Mouse (Mus musculus): ENCODE results near the gene Kif24. TPM values are rescaled to one million over a fixed set of nuclear protein-coding genes. Genes with fewer than 3 reads are reported as not detected.

Kif24 gene
- total RNA-seq, 1 experiment, result 9.7 TPM

DNA sequence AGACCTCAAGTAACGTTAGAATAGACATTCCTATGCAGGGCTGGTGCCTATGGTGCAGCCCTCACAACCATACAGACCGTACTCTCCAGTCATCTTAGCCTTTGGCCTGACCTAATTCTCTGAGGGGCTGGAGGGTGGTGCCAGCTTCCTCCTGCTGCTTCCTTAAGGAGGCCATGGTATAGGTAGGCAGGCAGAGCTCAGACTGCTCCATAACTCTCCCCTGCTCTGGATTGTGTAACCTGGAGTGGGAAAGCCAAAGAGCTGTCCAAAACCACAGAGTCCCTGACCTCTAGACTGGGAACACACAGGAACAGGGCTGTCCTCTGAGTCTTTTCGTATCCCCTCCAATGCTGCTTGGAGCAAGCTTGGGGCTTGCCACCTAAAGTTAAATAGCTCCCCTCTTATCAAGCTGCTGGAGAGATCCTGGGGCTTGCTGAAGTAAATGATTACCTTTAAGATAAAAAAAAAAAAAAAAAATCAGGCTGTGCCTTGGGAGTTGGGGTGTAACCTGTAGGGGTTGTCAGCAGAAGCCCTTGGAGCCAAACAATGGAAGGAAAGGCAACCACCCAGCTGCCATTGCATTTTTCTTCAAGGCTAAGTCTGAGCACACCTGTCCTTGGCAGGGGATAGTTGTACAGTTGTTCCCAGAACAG is 28.9 kb upstream of the Kif24 start:
- peaks cover 0 to 7% of the 10 kb centered on the region in 2 experiments; a peak in 1 of 4 replicates for H3K4me1 ChIP-seq (ENCODE audit: control insufficient read depth in 2 of 2, insufficient read depth in 2 of 2, low read length in 2 of 2, poor library complexity in 1 of 2)
- H3K9ac ChIP-seq (ENCODE audit: insufficient read depth, low read depth, low read length, poor library complexity, severe bottlenecking), result no peak overlapping the region
- H3K9me3 ChIP-seq (ENCODE audit: control insufficient read depth, insufficient read depth, low read depth, low read length), result no peaks in the 10 kb centered on the region
- TF ChIP-seq CHD2 (IDR thresholded peaks at IDR 0.05; ENCODE audit: low read depth, low read length), result no peak
- 0 out of 2 replicates have a peak, but pooled peaks have one; percentile 10 for TF ChIP-seq ZNF384 (IDR thresholded peaks at IDR 0.05; ENCODE audit: low read depth, low read length)
- no peak overlapping the region for H3K4me3 ChIP-seq (ENCODE audit: insufficient read depth in 1 of 2, low read depth in 1 of 2, low read length in 2 of 2, poor library complexity in 1 of 2, severe bottlenecking in 1 of 2)
- H3K36me3 ChIP-seq (ENCODE audit: control insufficient read depth, insufficient read depth, low read length, poor library complexity, severe bottlenecking), result no peaks in the 10 kb centered on the region
- in situ Hi-C loops (cut with MboI; ENCODE audit: low sequenced_read_pairs in 2 of 2, unreplicated experiment in 2 of 2), result no loop called here
- no peak overlapping the region for H3K27ac ChIP-seq (ENCODE audit: insufficient read depth, low read depth, low read length, poor library complexity, severe bottlenecking)
- DNase-seq (ENCODE audit: low read depth, low spot score), result no peak

DNA sequence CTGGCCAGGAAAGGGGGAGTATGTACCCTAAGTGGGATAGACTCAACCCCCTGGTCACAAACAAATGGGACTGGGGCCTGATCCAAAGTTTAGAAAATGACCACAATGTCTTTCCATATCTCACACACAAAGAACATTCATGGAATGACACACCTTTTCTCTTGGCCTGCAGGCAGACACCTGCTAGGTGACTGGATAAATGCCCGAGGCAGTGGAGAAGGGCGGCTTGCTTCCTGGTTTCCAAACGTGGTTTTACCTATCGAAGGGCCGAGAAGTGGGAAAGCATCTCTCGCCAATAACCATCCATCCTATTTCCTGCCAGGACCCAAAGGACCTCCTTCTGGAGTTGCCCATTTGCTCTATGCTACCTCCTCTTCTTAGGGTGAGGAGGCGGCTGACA is 28.3 kb upstream of the Kif24 start:
- Histone ChIP-seq H3K36me3 (ENCODE audit: control insufficient read depth, insufficient read depth, low read length, poor library complexity, severe bottlenecking) (no peaks in the 10 kb centered on the region), H3K4me1 (ENCODE audit: control insufficient read depth in 2 of 2, insufficient read depth in 2 of 2, low read length in 2 of 2, poor library complexity in 1 of 2) (peaks cover 0 to 5% of the 10 kb centered on the region in 2 experiments; a peak in 1 of 4 replicates), H3K4me3 (ENCODE audit: insufficient read depth in 1 of 2, low read depth in 1 of 2, low read length in 2 of 2, poor library complexity in 1 of 2, severe bottlenecking in 1 of 2) (no peak overlapping the region), H3K27ac (ENCODE audit: insufficient read depth, low read depth, low read length, poor library complexity, severe bottlenecking) (no peak overlapping the region), H3K9me3 (ENCODE audit: control insufficient read depth, insufficient read depth, low read depth, low read length) (no peaks in the 10 kb centered on the region), H3K9ac (ENCODE audit: insufficient read depth, low read depth, low read length, poor library complexity, severe bottlenecking) (no peak overlapping the region)
- in situ Hi-C loops (cut with MboI; ENCODE audit: low sequenced_read_pairs in 2 of 2, unreplicated experiment in 2 of 2), result no loop called here
- DNase-seq (ENCODE audit: low read depth, low spot score), result no peak
- TF ChIP-seq MAFK (IDR thresholded peaks at IDR 0.05; ENCODE audit: insufficient read depth, low read depth, low read length) (no peak), ZNF384 (IDR thresholded peaks at IDR 0.05; ENCODE audit: low read depth, low read length) (no peak), ZC3H11A (IDR thresholded peaks at IDR 0.05; ENCODE audit: borderline replicate concordance, low read depth, low read length) (no peak), HCFC1 (IDR thresholded peaks at IDR 0.05; ENCODE audit: borderline replicate concordance, insufficient read depth, low read length) (no peak), CHD2 (IDR thresholded peaks at IDR 0.05; ENCODE audit: low read depth, low read length) (no peak)

DNA sequence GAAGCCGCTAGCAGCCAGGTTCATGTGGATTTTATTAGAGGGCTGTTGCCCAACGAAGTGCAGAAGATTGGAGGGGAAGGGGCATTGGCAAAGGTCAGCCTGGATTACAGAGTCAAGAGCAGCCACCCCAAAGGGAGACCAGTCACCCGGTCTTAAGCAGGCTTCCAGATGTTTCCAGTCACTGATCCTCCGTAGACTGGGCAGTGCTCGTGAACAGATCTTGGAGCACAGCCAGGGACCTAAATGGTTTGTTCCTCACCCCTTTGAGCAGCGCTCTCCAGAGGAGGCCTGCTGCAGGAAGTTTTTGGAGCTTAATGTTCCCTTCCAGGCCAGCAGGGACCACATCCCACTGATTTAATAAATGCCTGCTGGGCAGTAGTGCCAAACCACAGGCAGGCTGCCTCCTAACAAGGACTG is 16.9 kb upstream of the Kif24 start:
- TF ChIP-seq ZC3H11A (IDR thresholded peaks at IDR 0.05; ENCODE audit: borderline replicate concordance, low read depth, low read length) (no peak), MAFK (IDR thresholded peaks at IDR 0.05; ENCODE audit: insufficient read depth, low read depth, low read length) (no peak), CHD2 (IDR thresholded peaks at IDR 0.05; ENCODE audit: low read depth, low read length) (no peak), ZNF384 (IDR thresholded peaks at IDR 0.05; ENCODE audit: low read depth, low read length) (no peak), HCFC1 (IDR thresholded peaks at IDR 0.05; ENCODE audit: borderline replicate concordance, insufficient read depth, low read length) (no peak)
- no peaks in the 10 kb centered on the region for H3K9me3 ChIP-seq (ENCODE audit: control insufficient read depth, insufficient read depth, low read depth, low read length)
- no peak overlapping the region for H3K4me3 ChIP-seq (ENCODE audit: insufficient read depth in 1 of 2, low read depth in 1 of 2, low read length in 2 of 2, poor library complexity in 1 of 2, severe bottlenecking in 1 of 2)
- no peak for DNase-seq (ENCODE audit: low read depth, low spot score)
- no peak overlapping the region for H3K27ac ChIP-seq (ENCODE audit: insufficient read depth, low read depth, low read length, poor library complexity, severe bottlenecking)
- H3K36me3 ChIP-seq (ENCODE audit: control insufficient read depth, insufficient read depth, low read length, poor library complexity, severe bottlenecking), result peaks cover 3% of the 10 kb centered on the region; the same call in 1 of the 2 replicates
- no peak overlapping the region for H3K9ac ChIP-seq (ENCODE audit: insufficient read depth, low read depth, low read length, poor library complexity, severe bottlenecking)
- H3K4me1 ChIP-seq (ENCODE audit: control insufficient read depth in 2 of 2, insufficient read depth in 2 of 2, low read length in 2 of 2, poor library complexity in 1 of 2), result no peaks in the 10 kb centered on the region
- in situ Hi-C loops (cut with MboI; ENCODE audit: low sequenced_read_pairs in 2 of 2, unreplicated experiment in 2 of 2), result no loop called here

DNA sequence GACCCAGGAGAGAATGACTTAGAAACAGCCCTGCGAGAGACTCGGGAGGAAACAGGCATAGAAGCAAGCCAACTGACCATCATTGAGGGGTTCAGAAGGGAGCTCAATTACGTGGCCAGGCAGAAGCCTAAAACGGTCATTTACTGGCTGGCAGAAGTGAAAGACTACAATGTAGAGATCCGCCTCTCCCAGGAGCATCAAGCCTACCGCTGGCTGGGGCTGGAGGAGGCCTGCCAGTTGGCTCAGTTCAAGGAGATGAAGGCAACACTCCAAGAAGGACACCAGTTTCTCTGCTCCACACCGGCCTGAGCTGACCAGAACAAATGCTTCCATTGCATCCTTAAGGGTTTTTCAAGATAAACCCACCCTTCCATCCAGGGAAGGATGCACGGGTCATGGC is 15.6 kb upstream of the Kif24 start:
- H3K4me3 ChIP-seq (ENCODE audit: insufficient read depth in 1 of 2, low read depth in 1 of 2, low read length in 2 of 2, poor library complexity in 1 of 2, severe bottlenecking in 1 of 2), result no peak overlapping the region
- H3K9ac ChIP-seq (ENCODE audit: insufficient read depth, low read depth, low read length, poor library complexity, severe bottlenecking), result no peak overlapping the region
- in situ Hi-C loops (cut with MboI; ENCODE audit: low sequenced_read_pairs in 2 of 2, unreplicated experiment in 2 of 2), result no loop called here
- peaks cover 3% of the 10 kb centered on the region; the same call in 1 of the 2 replicates for H3K36me3 ChIP-seq (ENCODE audit: control insufficient read depth, insufficient read depth, low read length, poor library complexity, severe bottlenecking)
- no peak for TF ChIP-seq ZNF384 (IDR thresholded peaks at IDR 0.05; ENCODE audit: low read depth, low read length)
- H3K27ac ChIP-seq (ENCODE audit: insufficient read depth, low read depth, low read length, poor library complexity, severe bottlenecking), result no peak overlapping the region
- H3K9me3 ChIP-seq (ENCODE audit: control insufficient read depth, insufficient read depth, low read depth, low read length), result no peaks in the 10 kb centered on the region
- DNase-seq (ENCODE audit: low read depth, low spot score), result no peak
- H3K4me1 ChIP-seq (ENCODE audit: control insufficient read depth in 2 of 2, insufficient read depth in 2 of 2, low read length in 2 of 2, poor library complexity in 1 of 2), result no peaks in the 10 kb centered on the region

DNA sequence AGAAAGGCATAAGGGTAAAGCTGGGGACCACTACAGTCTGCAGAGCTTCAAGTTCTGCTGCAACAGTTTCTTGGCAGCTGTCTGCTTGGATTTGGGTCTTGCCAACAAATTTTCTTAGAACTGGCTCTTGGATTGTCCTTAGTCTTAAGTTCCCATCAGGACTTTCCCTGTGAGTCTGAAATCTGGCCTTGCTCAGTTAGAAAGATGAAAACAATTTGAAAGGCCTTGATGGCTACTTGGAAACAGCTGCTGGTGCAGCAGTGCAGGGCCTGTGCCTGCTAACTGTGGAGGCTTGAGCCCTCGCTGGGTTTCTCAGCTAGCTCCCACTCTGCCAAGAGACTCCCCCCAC is 14.7 kb upstream of the Kif24 start:
- DNase-seq (ENCODE audit: low read depth, low spot score), result no peak
- Histone ChIP-seq H3K9ac (ENCODE audit: insufficient read depth, low read depth, low read length, poor library complexity, severe bottlenecking) (no peak overlapping the region), H3K4me1 (ENCODE audit: control insufficient read depth in 2 of 2, insufficient read depth in 2 of 2, low read length in 2 of 2, poor library complexity in 1 of 2) (no peaks in the 10 kb centered on the region), H3K27ac (ENCODE audit: insufficient read depth, low read depth, low read length, poor library complexity, severe bottlenecking) (no peak overlapping the region), H3K9me3 (ENCODE audit: control insufficient read depth, insufficient read depth, low read depth, low read length) (no peaks in the 10 kb centered on the region), H3K4me3 (ENCODE audit: insufficient read depth in 1 of 2, low read depth in 1 of 2, low read length in 2 of 2, poor library complexity in 1 of 2, severe bottlenecking in 1 of 2) (no peak overlapping the region), H3K36me3 (ENCODE audit: control insufficient read depth, insufficient read depth, low read length, poor library complexity, severe bottlenecking) (peaks cover 3% of the 10 kb centered on the region; the same call in 1 of the 2 replicates)
- TF ChIP-seq CHD2 (IDR thresholded peaks at IDR 0.05; ENCODE audit: low read depth, low read length) (no peak), ZNF384 (IDR thresholded peaks at IDR 0.05; ENCODE audit: low read depth, low read length) (no peak), ZC3H11A (IDR thresholded peaks at IDR 0.05; ENCODE audit: borderline replicate concordance, low read depth, low read length) (no peak), MAFK (IDR thresholded peaks at IDR 0.05; ENCODE audit: insufficient read depth, low read depth, low read length) (no peak), HCFC1 (IDR thresholded peaks at IDR 0.05; ENCODE audit: borderline replicate concordance, insufficient read depth, low read length) (no peak)
- in situ Hi-C loops (cut with MboI; ENCODE audit: low sequenced_read_pairs in 2 of 2, unreplicated experiment in 2 of 2), result no loop called here
